Comparison of ENCODE assay signal across 11 mouse cellular contexts in the genomic region with DNA sequence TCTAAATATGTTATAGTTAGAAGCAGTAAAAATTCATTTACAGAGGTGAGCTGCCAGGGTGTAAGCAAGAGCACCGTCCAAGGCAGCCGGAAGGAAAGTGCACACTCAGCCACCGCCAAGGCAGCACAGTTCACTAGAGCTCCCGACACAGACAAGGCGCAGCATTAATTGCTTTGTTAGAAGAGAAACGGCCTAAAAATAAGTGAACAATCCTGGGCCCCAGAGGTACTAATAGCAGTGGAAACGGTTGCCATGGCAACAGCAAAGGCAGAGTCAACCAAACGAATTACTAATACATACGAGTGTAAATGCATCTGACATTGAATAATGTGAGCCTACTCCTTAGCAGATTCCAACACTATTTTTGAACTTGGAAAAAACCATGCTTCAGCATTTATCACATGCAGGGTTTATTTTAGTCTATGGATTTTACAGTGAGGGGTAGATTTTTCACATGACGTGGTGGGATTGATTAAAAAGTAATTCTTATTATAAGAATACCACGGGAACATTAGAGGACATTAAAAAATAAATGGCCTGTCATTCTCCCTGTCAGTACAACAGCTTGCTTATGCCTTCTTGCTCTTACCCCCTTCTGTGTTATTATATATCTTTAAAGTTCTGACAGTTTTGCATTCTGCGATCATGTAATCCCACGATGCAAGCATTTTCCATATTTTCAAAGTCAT.
DNase-seq lines count a peak whose midpoint lies in the region; ATAC-seq lines count a peak whose summit lies in the region.
"Had no signal": no experiment of that assay in that cellular context is flagged by ENCODE, and none has a peak within 500 bp of the region (broad histone marks: within the 10 kb centered on the region; RNA-seq: fewer than 3 reads in every experiment).

No protein-coding gene starts in this region.

- H3K4me3 ChIP-seq in forebrain, embryonic 15.5 days = no peak overlapping the region
- no peak overlapping the region for H3K4me3 ChIP-seq in neural tube, embryonic 14.5 days (ENCODE audit: low read depth, low read length)
- no peak overlapping the region for H3K4me3 ChIP-seq in heart, embryonic 11.5 days (ENCODE audit: low read depth, low read length)
- H3K4me3 ChIP-seq: liver, embryonic 13.5 days; stomach, embryonic 15.5 days had no signal

- H3K9ac ChIP-seq in forebrain, embryonic 15.5 days (replicated peaks) = no peak overlapping the region
- 0 out of 2 replicates have a peak overlapping the region, but pooled peaks have one; percentile 16 for H3K9ac ChIP-seq in neural tube, embryonic 14.5 days (replicated peaks; ENCODE audit: low read depth, low read length)
- no peak overlapping the region for H3K9ac ChIP-seq in heart, embryonic 11.5 days (ENCODE audit: low read depth, low read length)
- H3K9ac ChIP-seq: liver, embryonic 13.5 days; stomach, embryonic 15.5 days had no signal

- H3K36me3 ChIP-seq in forebrain, embryonic 15.5 days = no peaks in the 10 kb centered on the region
- H3K36me3 ChIP-seq in neural tube, embryonic 14.5 days (ENCODE audit: control insufficient read depth, insufficient read depth, low read length) = no peaks in the 10 kb centered on the region
- no peaks in the 10 kb centered on the region for H3K36me3 ChIP-seq in heart, embryonic 11.5 days (ENCODE audit: control insufficient read depth, insufficient read depth, low read length)
- H3K36me3 ChIP-seq: liver, embryonic 13.5 days; stomach, embryonic 15.5 days had no signal

- WGBS in forebrain, embryonic 15.5 days = 18% methylated on average over 13 of the region's 13 CpGs
- 19% methylated on average over 13 of the region's 13 CpGs for WGBS in neural tube, embryonic 14.5 days
- 72% methylated on average over 13 of the region's 13 CpGs for WGBS in heart, embryonic 11.5 days (ENCODE audit: insufficient replicate concordance)

- H3K4me2 ChIP-seq in forebrain, embryonic 15.5 days (replicated peaks) = peak overlapping the region; percentile 8; the same call in 1 of the 2 replicates
- peak overlapping the region; percentile 16; the same call in 1 of the 2 replicates for H3K4me2 ChIP-seq in neural tube, embryonic 14.5 days (ENCODE audit: low read depth, low read length)
- no peak overlapping the region for H3K4me2 ChIP-seq in heart, embryonic 11.5 days
- H3K4me2 ChIP-seq: liver, embryonic 13.5 days; stomach, embryonic 15.5 days had no signal

- peak overlapping the region; percentile 71 for H3K27ac ChIP-seq in forebrain, embryonic 15.5 days (replicated peaks)
- H3K27ac ChIP-seq in neural tube, embryonic 14.5 days (ENCODE audit: low read depth, low read length) = peak overlapping the region; percentile 57
- no peak overlapping the region for H3K27ac ChIP-seq in heart, embryonic 11.5 days (ENCODE audit: low read depth, low read length)
- H3K27ac ChIP-seq: liver, embryonic 13.5 days; stomach, embryonic 15.5 days had no signal

- peaks cover 21% of the 10 kb centered on the region for H3K4me1 ChIP-seq in forebrain, embryonic 15.5 days
- peaks cover 15% of the 10 kb centered on the region for H3K4me1 ChIP-seq in neural tube, embryonic 14.5 days (ENCODE audit: control insufficient read depth, insufficient read depth, low read length)
- H3K4me1 ChIP-seq in heart, embryonic 11.5 days (ENCODE audit: control insufficient read depth, insufficient read depth, low read length) = no peaks in the 10 kb centered on the region
- H3K4me1 ChIP-seq: liver, embryonic 13.5 days; stomach, embryonic 15.5 days had no signal

- H3K27me3 ChIP-seq in forebrain, embryonic 15.5 days = no peaks in the 10 kb centered on the region
- no peaks in the 10 kb centered on the region for H3K27me3 ChIP-seq in neural tube, embryonic 14.5 days (ENCODE audit: control insufficient read depth, insufficient read depth, low read length)
- H3K27me3 ChIP-seq in heart, embryonic 11.5 days (ENCODE audit: control insufficient read depth, insufficient read depth, low read length) = no peaks in the 10 kb centered on the region
- H3K27me3 ChIP-seq: liver, embryonic 13.5 days; stomach, embryonic 15.5 days had no signal

- ATAC-seq in forebrain, embryonic 15.5 days (replicated peaks) = peak; percentile 90
- peak; percentile 82 for ATAC-seq in neural tube, embryonic 14.5 days (ENCODE audit: low read depth)
- no peak for ATAC-seq in heart, embryonic 11.5 days (replicated peaks; ENCODE audit: insufficient number of reproducible peaks, low FRiP score, low TSS enrichment)
- ATAC-seq in CD4-positive, CD25-positive, alpha-beta regulatory T cell, adult 4 months = no peak
- ATAC-seq: Patski had no signal

- peak; percentile 65 for DNase-seq in embryo, embryonic 10.5 days (ENCODE audit: low spot score)
- peak; percentile 38 to 56 for DNase-seq in layer of hippocampus, postnatal 10 days (ENCODE audit: low spot score in 2 of 2)
- DNase-seq in thymus, postnatal 0 days (ENCODE audit: low spot score) = no peak
- DNase-seq in adrenal gland, adult 18-20 months (ENCODE audit: low spot score in 2 of 2) = no peak
- DNase-seq: liver, embryonic 13.5 days had no signal

- no peaks in the 10 kb centered on the region for H3K9me3 ChIP-seq in forebrain, embryonic 15.5 days
- no peaks in the 10 kb centered on the region for H3K9me3 ChIP-seq in neural tube, embryonic 14.5 days (ENCODE audit: control insufficient read depth, low read length)
- no peaks in the 10 kb centered on the region for H3K9me3 ChIP-seq in heart, embryonic 11.5 days (replicated peaks; ENCODE audit: control insufficient read depth, low read length)
- H3K9me3 ChIP-seq: liver, embryonic 13.5 days; stomach, embryonic 15.5 days had no signal

Comparison
In these comparisons a context has a peak if more than half of its experiments do, and no peak if none do; other contexts are left out.
1. DNase-seq: peak in embryo, embryonic 10.5 days (single experiment) and layer of hippocampus, postnatal 10 days (2 of 2); none in thymus, postnatal 0 days (single experiment) and adrenal gland, adult 18-20 months (0 of 2).
2. ATAC-seq: peak in forebrain, embryonic 15.5 days (single experiment) and neural tube, embryonic 14.5 days (single experiment); none in heart, embryonic 11.5 days (single experiment) and CD4-positive, CD25-positive, alpha-beta regulatory T cell, adult 4 months (single experiment).